Mouse (Mus musculus) adrenal gland, postnatal 25 days (tissue): ENCODE data around the gene Klhdc10. TPM values are rescaled to one million over a fixed set of nuclear protein-coding genes. Genes with fewer than 3 reads are reported as not detected.

Experiments
- DNase-seq: peaks from one replicate; pipeline ENCODE4 v3.0.0; 2021; ENCODE audit warnings: mixed read lengths
- total RNA-seq: library from RNA; stranded (reverse); gene quantifications from 2 replicates; pipeline ENCODE4 v1.2.3, GENCODE M21; 2021

The Klhdc10 gene
- total RNA-seq, 1 experiment from 2014 or later: 86.2 TPM

DNA sequence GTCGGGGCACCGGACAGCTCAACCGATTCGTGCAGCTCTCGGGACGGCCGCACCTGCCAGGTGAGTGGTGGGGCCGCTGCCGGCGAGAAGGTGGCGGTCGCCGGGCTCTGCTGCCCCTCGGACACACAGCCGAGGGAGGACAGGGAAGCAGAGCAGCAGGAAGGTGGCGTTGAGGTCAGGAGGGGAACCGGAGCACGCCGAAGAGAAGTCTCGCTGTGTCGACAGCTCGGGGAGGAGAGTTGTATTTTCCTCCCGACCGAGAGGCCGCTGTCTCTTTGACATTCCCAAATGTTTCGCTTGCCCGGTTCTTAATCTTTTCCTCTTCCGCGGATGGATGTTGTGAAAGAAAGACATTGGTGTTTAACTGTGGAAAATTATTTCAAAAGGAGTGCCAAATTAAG lies 423 bp downstream of the Klhdc10 start:
- DNase-seq: no peak

DNA sequence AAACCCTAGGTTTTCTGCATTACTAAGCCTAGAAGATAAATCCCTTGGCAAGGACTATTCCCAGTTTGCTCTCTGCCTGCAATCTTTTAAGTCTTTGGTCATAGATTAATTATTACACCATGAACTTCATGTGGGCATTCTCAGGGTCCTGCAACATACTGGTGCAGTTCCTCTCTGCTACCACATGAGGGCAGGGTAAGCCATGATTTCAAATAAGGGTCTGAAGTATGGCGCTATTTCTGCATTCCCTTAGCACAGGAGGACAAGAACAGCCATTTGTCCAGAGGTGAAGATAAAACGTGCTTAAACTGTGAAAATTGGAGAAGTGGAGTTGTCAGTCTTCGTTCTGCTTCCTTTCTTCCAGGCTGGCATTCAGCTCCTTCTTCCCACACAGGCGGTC lies 1.8 kb downstream of the Klhdc10 start:
- peak; percentile 12 for DNase-seq

DNA sequence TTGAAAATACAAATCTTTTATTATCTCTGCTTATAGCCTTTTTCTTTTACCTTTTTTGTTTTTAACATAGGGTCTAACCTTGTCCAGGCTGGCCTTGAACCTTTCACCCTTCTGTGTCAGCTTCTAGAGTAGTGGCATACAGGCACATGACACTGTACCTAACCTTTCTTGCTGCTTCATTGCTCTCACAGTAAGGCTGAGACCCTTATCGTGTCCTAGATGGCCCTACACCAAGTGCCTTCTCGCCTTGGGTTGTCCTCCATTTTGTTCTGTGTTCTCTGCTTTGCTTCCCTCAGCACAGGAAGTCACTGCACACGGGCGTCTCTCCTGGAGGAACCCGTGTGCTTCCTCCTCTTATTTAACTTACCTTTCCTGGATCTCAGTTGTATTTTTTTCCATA lies 3.0 kb downstream of the Klhdc10 start:
- no peak for DNase-seq

DNA sequence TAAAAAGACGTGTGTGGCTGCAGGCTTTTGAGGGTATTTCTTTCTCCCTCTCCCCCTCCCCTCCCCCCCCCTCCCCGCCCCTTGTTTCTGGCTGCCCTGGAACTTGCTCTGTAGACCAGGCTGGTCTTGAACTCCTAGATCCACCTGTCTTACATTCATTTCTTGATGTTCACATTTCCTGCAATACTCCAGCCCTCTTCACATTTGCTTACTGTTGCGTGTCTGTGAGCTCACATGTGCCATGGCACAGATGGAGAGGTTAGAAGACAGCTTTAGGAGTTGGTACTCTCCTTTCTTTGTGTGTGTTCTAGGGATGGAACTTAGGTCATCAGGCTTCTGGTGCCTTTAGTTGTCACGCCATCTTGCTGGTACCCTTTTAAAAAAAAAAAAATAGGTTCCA lies 6.6 kb downstream of the Klhdc10 start:
- no peak for DNase-seq

DNA sequence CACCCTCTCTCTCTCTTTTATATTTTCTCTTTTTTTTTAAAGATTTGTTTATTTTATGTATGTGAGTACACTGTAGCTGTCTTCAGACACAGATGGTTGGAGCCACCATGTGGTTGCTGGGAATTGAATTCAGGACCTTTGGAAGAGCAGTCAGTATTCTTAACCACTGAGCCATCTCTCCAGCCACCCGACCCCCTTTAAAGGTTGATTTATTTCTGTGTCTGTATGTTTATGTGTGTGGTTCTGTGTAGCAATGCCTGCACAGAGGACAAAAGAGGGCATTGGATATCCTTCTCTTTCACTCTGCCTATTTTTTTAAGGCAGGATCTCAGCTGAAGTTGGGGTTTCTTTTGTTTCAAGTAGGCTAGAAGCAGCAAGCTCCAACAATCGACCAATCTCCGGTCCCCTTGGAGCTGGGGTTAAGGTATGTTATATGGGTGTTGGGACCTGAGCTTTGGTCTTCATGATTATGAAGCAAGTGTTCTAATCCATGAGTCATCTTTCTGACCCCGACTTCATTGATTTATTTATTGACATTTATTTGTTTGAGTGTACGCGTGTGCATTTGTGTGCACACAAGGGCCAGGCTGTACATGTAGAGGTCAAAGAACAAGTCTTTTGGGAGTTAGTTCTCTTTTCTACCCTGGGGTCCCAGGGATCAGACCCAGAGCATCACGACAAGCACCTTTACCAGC lies 7.9 kb downstream of the Klhdc10 start:
- DNase-seq: no peak

DNA sequence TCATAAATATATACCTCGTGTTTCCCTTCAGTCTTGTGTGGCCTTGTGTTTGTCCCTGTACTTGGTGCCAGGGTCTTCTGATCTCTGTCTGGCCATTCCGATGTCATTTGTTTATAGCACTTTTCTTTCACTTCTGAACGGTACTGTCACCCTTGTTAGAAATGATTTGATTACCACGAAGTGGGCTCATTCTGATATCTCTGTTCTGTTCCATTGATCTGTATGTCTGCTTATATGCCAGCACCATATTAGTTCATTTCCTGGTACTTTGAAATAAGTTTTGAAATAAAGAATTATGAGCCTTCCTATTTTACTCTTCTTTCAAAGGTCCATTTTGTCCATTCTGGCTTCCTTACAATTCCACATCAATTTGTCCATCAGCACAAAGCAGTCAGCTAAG lies 9.6 kb downstream of the Klhdc10 start:
- no peak for DNase-seq

DNA sequence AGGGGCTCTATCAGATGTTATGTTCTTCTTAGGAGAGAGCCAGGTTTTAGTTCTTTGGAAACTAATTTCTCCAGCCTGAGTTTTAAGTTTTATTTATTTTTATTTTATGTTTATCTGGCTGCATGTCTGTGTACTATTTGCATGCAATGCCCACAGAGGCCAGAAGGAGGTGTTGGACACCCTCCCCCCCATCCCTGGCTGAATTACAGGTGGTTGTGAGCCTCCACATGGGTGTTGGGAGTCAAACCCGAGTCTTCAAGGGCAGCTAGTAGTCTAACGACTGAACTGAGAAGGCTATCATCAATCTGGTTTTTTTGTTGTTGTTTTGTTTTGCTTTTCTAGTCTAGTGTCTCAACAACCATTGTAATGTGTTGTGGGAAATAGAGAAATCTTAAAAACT lies 14.5 kb downstream of the Klhdc10 start:
- DNase-seq: no peak

DNA sequence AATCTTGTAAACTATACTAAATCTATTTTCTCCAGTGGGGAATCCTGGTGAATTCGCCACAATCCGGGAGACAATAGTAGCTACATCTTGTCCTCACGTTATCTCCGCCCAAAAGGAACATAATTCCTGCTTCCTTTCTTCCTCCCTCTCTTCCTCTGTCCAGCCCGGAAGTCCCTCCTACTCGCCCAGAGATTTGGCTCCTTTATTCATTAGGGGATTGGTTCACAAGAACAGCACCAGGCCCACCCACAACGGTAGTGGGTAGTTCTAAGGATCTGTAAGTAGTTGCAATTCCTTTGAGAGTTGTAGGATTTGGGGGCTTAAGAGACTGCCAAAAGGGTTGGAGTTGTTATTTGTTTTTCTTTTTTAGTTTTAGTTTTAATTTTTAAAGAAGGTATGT lies 15.1 kb downstream of the Klhdc10 start:
- DNase-seq: no peak

DNA sequence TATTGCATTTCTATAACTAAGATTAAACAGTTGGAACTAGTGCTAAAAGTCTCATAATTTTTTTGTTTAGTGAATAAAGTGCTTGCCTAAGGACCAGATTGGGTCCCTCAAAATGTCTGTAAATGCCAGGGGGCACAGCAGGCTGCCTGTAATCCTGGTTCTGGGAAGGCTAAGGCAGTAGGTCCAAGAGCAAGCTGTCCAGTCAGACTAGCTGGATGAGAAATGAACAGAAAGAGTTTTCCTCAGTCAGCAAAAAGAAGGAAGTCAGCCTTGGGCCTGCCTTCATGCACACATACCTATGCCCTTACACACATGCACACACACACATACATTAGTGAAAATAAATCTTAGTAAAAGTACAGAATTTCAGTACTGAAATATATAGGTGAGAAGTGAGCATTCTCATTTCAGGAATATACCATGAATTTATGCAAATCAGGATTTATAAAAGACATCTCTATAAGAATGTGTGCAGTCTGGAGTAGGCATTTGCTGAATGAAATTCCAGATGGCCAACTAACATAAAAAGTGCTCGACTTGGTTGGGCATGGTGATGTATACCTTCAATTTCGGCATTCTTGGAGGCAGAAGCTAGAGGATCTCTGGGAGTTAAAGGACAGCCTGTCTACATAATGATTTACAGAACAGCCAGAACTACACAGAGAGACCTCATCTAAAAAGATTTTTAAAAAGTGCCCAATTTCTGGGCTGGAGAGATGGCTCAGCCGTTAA lies 31.0 kb downstream of the Klhdc10 start:
- DNase-seq: no peak

DNA sequence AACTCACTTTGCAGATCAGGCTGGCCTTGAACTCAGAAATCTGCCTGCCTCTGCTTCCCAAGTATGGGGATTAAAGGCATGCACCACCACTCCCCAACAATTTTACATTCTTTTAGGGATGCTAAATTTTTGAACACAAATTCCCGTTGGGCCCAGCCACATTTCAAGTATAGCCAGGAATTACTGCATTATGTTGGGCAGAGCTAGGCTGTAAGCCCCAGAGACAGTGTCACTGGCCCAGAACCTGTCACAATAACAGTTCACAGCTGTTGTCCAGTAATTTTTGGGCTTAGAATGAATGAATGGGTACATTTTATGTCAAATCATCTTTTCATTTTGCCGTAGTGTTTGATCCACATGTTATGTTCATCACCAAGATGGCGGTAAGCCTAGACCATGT lies 34.8 kb downstream of the Klhdc10 start:
- no peak for DNase-seq

DNA sequence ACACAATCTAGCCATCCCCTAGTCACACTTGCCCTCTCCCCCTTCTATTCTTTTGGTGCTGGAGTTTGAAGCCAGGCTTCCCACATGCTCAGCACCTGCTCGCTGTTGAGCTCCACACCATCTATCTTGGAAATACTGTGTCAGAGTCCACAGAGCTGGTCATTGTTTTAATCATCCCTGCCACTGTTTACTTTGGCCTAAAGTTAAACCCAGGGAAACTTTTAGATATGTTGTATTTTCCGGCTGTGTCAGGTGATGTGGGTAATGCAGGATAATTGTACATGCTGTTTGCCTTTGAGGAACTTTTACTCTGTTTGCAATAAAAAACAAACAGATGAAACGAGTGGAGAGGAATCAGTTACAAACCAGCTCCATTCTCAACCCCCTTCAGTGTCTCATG lies 35.4 kb downstream of the Klhdc10 start:
- no peak for DNase-seq

DNA sequence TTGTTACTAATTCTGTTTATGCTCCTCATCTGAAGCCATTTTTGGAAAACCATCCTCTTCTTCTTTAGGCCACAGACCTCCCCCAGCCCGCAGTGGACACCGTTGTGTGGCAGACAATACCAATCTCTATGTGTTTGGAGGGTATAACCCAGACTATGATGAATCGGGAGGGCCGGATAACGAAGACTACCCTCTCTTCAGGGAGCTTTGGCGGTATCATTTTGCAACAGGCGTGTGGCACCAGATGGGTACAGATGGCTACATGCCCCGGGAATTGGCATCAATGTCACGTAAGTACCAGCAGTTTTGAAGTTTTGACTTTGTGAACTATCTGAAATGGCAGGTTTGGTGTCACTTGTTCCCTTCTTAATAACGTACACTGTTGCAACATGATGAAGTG lies 37.9 kb downstream of the Klhdc10 start:
- no peak for DNase-seq

DNA sequence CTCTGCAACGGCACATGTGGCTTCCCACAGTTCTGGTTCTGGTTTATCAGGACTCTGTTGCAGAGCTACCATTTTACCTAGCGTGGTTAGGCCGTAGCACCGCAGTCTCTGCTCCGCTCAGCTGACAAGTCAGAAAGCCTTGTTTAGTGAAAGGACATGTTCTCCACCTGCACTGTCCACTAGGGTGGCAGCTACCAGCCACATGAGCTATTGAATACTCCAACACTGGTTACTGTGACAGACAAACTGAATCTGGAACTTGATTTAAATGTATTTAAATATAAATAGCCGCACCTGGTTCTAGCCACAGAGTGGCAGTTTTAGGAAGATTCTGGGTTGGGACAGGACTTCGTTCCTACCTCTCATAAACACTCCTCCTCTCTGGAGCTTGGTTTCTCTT lies 55.3 kb downstream of the Klhdc10 start:
- DNase-seq: no peak

DNA sequence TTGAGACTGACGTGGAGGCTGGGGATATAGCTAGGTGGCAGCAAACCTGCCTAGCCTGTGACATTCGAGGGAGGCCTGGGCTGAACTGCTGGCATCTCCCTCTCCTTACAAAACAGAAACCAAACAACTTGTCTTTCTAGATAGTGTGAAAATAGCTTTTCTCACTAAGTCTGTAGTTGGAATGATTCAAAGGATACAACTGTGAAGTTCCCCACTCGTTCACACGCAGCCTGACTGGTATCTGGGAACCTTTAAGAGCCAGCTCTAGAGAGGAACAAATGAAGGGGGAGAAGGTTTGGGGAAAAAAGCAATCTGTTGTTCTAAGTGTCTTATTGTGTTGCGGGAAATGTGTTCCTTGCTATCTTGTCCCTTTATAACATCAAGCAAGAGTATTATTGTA lies 57.0 kb downstream of the Klhdc10 start:
- DNase-seq: no peak

DNA sequence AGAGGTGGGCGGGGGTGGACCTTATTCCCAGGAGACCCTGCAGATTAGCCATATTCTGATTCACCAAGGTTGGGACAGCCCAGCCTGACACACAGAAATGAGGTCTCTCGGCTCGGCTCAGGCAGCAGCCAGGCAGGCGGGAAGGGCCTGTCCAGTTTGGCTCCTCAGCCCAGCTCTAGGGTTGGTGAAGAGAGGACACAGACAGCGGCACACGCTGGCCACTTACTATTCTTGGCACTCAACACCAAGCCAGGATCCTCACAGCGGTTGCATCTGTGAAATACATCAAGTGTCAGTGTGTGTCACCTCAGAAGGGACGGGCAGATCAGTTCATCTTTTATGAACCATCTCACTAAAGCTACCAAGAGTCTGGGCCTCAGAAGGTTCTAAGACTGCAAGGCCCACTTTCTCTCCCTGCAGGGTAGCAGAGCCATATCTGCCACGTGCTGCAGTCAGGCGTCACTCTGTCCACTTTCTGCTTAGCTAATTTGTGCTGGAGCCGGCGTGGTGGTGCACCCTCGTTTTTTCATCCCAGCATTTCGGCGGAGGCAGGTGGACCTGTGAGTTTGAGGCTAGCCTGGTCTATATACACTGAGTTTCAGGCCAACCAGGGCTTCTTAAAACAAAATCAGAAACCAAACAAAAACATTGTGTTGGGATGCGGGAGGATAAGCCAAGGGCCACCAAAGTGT lies 57.5 kb downstream of the Klhdc10 start:
- DNase-seq: no peak

DNA sequence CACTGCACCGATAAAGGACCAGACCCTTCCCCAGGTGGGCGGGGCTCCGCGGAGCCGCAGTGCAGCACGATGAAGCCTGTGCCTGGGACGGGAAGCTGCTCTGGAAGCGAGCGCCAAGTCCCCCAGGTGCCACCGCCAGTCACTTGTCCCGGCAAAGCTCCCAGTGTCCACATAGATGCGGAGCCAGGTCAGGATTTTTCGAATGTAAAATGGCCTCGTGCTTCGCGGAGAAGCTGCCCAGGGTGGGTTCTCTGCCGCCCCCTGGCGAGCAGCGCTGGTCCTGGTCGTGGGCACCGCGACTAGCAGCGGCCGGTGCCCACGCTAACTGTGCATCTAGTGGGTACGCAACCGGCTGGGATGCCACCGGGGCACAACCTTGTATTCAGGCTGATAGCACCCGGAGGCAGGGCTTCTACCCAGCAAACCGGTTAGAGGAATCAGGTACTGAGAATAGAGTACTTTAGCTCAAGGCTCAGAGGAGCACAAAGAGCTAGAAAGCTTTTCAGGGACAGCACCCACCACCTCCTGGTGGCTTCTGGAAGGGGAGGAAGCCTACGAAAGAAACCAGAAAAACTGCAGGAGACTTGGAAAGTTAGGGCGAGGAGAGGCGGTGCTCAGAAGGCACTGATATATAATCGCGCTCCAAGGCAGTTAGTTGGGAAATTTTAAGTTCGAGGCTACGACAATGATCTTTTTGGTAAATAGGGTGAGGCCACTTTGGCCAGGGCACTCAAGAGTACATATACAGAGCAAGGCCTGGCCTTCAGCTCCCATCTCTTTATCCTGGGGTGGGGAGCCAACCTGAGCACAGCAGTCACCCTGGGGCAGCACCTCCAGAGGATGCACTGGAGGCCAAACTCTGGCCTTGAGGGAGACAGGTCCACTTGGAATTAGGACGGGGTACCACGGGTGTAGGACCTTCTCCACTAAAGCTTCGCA lies 58.4 kb downstream of the Klhdc10 start:
- DNase-seq: peak; percentile 86

DNA sequence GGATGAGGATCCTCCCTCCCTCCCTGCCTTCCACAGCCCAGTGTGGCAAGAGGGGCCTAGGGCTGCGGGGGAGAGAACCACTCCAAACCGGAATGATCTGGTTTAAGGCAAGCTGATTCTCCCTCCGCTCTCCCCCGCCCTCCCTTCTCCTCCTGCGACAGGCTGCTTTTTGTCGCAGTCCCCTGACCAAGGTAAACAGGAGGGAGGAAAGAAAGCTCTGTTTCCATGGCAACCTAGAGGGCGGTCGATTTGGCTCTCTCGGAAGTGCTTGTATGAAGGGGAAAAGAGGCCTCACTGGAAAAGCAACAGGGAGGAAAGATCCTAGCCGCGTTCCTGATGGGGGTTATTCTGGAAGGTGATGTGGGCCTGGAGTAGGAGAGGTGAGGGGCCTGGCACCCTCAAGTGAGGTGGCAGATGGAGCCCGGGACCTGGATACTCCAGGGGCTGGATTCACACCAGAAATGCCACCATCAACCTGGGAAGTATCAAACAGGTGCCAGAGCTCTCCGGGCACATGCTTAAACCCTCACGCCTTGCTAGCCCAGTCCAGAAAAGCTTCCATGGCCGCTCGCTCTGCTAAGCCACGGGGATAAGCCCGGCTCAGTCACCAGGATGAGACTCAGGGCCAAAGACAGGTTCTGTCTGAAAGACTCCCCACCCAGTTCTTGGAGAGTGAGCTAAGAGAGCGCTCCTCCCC lies 59.2 kb downstream of the Klhdc10 start:
- DNase-seq: peak; percentile 39

DNA sequence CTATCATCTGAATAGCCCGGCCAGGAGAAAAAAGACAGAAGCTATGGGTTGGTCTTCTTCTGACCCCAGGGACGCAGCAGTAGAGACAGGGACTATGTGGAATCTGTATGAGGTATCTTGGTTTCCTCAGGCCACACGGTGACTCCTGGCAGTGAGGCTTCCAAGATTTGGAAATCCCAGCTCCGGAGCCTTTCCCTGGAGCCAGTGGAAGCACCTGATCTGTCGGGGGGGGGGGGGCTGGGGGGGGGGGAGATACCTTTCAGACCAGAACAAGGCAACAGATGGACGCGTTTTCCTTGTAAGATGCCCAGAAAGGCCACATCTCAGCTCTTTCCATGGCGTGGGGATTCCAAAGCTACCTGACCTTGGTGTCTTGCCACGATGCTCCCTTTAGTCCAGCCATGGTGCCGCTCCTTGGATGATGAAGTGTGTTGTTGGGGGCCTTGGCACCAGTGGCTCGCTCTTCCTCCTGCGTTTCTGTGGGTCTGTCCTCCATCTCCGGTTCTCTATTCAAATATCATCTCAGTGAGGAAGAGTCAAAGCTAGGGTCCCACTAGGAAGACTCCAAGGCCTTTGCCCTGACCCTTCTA lies 60.2 kb downstream of the Klhdc10 start:
- no peak for DNase-seq

DNA sequence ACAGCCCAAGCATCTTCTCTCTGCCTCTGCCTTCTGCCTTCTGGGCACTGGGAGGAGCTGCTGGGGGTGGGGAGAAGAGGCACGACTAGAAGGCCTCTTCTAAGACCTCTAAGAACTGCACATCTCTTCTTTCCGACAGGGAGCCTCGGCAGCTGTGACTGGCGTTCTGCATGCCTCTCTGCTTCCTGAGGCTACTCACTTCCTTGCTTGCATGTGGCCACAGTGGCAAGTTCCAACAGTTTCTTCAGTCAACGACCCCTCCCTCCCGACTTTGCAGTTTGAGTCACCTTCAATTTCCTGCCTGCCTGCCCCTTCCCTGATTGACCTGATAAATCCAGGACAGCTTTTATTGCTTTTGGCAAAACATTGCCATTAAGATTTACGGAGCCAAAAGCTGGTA lies 61.2 kb downstream of the Klhdc10 start:
- DNase-seq: no peak

DNA sequence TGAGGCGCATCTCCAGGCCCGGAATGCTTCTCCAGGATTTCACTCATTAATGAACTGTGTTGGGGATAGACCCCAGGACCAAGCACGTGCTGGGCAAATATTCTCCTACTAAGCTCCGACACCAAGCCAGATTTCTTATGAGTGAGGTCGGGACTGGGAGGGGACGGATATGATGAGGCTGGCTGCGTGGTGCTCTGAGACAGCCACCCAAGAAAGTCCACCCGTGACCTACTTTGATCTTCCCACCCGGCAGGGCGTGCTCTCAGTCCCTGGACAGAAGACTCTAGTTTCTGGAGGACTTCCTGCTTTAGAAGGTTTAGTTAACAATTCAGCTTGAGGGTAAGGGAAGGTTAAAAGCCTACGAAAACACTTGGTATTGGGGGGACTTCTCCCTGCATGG lies 63.9 kb downstream of the Klhdc10 start:
- DNase-seq: no peak

DNA sequence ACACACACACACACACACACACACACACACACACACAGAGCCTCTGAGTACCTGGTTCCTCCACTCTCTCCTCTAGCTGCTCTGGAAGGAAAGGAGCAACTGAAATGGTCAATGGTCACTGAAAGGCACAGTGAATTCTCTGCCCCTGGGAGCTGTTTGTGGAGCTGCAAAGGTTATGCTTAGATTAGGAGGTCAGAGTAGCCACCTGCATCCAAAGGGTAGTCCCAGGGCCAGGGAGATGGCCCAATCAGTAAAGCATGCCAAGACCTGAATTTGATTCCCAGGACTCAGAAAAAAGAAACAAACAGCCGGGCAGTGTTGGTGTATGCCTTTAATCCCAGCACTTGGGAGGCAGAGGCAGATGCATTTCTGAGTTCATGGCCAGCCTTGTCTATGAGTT lies 66.4 kb downstream of the Klhdc10 start:
- no peak for DNase-seq
